Mouse (Mus musculus) midbrain, embryonic 12.5 days (tissue): ENCODE data around the gene Ust. TPM values are rescaled to one million over a fixed set of nuclear protein-coding genes. Genes with fewer than 3 reads are reported as not detected.
A peak's percentile ranks its signal among the peaks of the same experiment; 100 is the strongest.

Experiments
- ATAC-seq: fragments of 200-750 bp; cut with Nextera tagmentation; 2 replicates; pipeline ENCODE4 v1.8.0; 2017; ENCODE audit warnings: low read depth, moderate TSS enrichment, moderate library complexity; ENCODE audit not compliant: low FRiP score
- H3K27ac ChIP-seq: fragments of 300-500 bp; sonication (generic); replicated peaks from 2 replicates; pipeline ENCODE4 v1.5.1; 2016; ENCODE audit warnings: mild to moderate bottlenecking
- H3K27me3 ChIP-seq: fragments of 300-500 bp; sonication (generic); 2 replicates; pipeline ENCODE4 v1.6.1; 2016; ENCODE audit warnings: mild to moderate bottlenecking
- H3K36me3 ChIP-seq: fragments of 300-500 bp; sonication (generic); 2 replicates; pipeline ENCODE4 v1.6.1; 2016
- H3K4me1 ChIP-seq: fragments of 300-500 bp; sonication (generic); 2 replicates; pipeline ENCODE4 v1.6.1; 2016
- H3K4me2 ChIP-seq: fragments of 300-500 bp; sonication (generic); replicated peaks from 2 replicates; pipeline ENCODE4 v1.6.1; 2016; ENCODE audit warnings: mild to moderate bottlenecking, moderate library complexity
- H3K4me3 ChIP-seq: fragments of 300-500 bp; sonication (generic); 2 replicates; pipeline ENCODE4 v1.5.1; 2016; ENCODE audit warnings: mild to moderate bottlenecking
- H3K9ac ChIP-seq: fragments of 300-500 bp; sonication (generic); replicated peaks from 2 replicates; pipeline ENCODE4 v1.6.1; 2016; ENCODE audit warnings: mild to moderate bottlenecking, moderate library complexity
- H3K9me3 ChIP-seq: fragments of 300-500 bp; sonication (generic); 2 replicates; pipeline ENCODE4 v1.6.1; 2016; ENCODE audit warnings: mild to moderate bottlenecking
- WGBS: fragments of 180-500 bp; shearing (Covaris S2); methylation state at CpG from one replicate; pipeline ENCODE4 v1.1.7; 2016; 5-methylcytosine and 5-hydroxymethylcytosine counted together
- polyA plus RNA-seq: library from polyadenylated mRNA; unstranded; fragments of >200 nt; fragmentation: Nextera tagmentation; extraction: Ambion mirVana; gene quantifications from 2 replicates; pipeline ENCODE4 v1.2.1, GENCODE M21; 2016

Gene Ust
- polyA plus RNA-seq, 1 experiment from 2014 or later: 4.0 TPM

- 78% methylated on average over 7 of the region's 7 CpGs for WGBS
- peaks cover 36% of the 10 kb centered on the region for H3K27me3 ChIP-seq
- H3K9ac ChIP-seq: no peak overlapping the region
- H3K4me2 ChIP-seq: no peak overlapping the region
- H3K27ac ChIP-seq: no peak overlapping the region
- H3K9me3 ChIP-seq: no peaks in the 10 kb centered on the region
- H3K4me1 ChIP-seq: peaks cover 14% of the 10 kb centered on the region
- H3K36me3 ChIP-seq: no peaks in the 10 kb centered on the region
- no peak for ATAC-seq
- no peak overlapping the region for H3K4me3 ChIP-seq
These were observed 2.3 kb upstream of the Ust start for GRCm38 (mm10) chr10:8520766-8521395.

- peaks cover 36% of the 10 kb centered on the region for H3K27me3 ChIP-seq
- H3K36me3 ChIP-seq: no peaks in the 10 kb centered on the region
- peak overlapping the region; percentile 84 for H3K4me2 ChIP-seq
- H3K9me3 ChIP-seq: 0 out of 2 replicates have a peak, but pooled peaks cover 3% of the 10 kb centered on the region
- H3K4me1 ChIP-seq: peaks cover 14% of the 10 kb centered on the region
- peak overlapping the region; percentile 71; the same call in 1 of the 2 replicates for H3K9ac ChIP-seq
- peak overlapping the region; percentile 81 for H3K4me3 ChIP-seq
- under 1% methylated on average over 17 of the region's 18 CpGs for WGBS
- no peak; the same call in 1 of the 2 replicates for ATAC-seq
- no peak overlapping the region for H3K27ac ChIP-seq
These were observed 428 bp upstream of the Ust start for GRCm38 (mm10) chr10:8519014-8519491.

- Histone ChIP-seq H3K36me3 (no peaks in the 10 kb centered on the region), H3K9me3 (0 out of 2 replicates have a peak, but pooled peaks cover 3% of the 10 kb centered on the region), H3K9ac (peak overlapping the region; percentile 71), H3K4me1 (peaks cover 14% of the 10 kb centered on the region), H3K4me3 (peak overlapping the region; percentile 81), H3K27ac (no peak overlapping the region), H3K4me2 (peak overlapping the region; percentile 84), H3K27me3 (peaks cover 36% of the 10 kb centered on the region)
- 1% methylated on average over 26 of the region's 26 CpGs for WGBS
- ATAC-seq: peak; percentile 52
These were observed 959 bp downstream of the Ust start for GRCm38 (mm10) chr10:8517591-8518140.

- Histone ChIP-seq H3K4me1 (peaks cover 14% of the 10 kb centered on the region), H3K4me3 (peak overlapping the region; percentile 81; the same call in 1 of the 2 replicates), H3K4me2 (peak overlapping the region; percentile 84), H3K27me3 (peaks cover 36% of the 10 kb centered on the region), H3K27ac (no peak overlapping the region), H3K9ac (no peak overlapping the region), H3K36me3 (no peaks in the 10 kb centered on the region), H3K9me3 (0 out of 2 replicates have a peak, but pooled peaks cover 3% of the 10 kb centered on the region)
- no peak for ATAC-seq
- WGBS: 20% methylated on average over 9 of the region's 9 CpGs
These were observed 1.6 kb downstream of the Ust start for GRCm38 (mm10) chr10:8516916-8517524.

- no peak overlapping the region for H3K9ac ChIP-seq
These were observed 4.9 kb downstream of the Ust start for GRCm38 (mm10) chr10:8513690-8514089.

GRCm38 (mm10) chr10:8512222-8512621 lies 6.4 kb downstream of the Ust start:
- H3K27me3 ChIP-seq: peaks cover 11% of the 10 kb centered on the region
- no peak overlapping the region for H3K4me2 ChIP-seq
- no peaks in the 10 kb centered on the region for H3K36me3 ChIP-seq
- 92% methylated on average over 6 of the region's 6 CpGs for WGBS
- no peak overlapping the region for H3K27ac ChIP-seq
- H3K4me3 ChIP-seq: no peak overlapping the region
- ATAC-seq: no peak
- H3K9me3 ChIP-seq: 0 out of 2 replicates have a peak, but pooled peaks cover 3% of the 10 kb centered on the region
- H3K4me1 ChIP-seq: peaks cover 3% of the 10 kb centered on the region; the same call in 1 of the 2 replicates
- H3K9ac ChIP-seq: no peak overlapping the region

More at GRCm38 (mm10) chr10:8513690-8514089, 4.9 kb downstream of the Ust start:
- WGBS: 96% methylated on average over 3 of the region's 3 CpGs
- no peak overlapping the region for H3K4me2 ChIP-seq
- peaks cover 23% of the 10 kb centered on the region for H3K27me3 ChIP-seq
- H3K4me1 ChIP-seq: peaks cover 11% of the 10 kb centered on the region
- no peaks in the 10 kb centered on the region for H3K36me3 ChIP-seq
- H3K4me3 ChIP-seq: no peak overlapping the region
- no peak overlapping the region for H3K27ac ChIP-seq
- H3K9me3 ChIP-seq: 0 out of 2 replicates have a peak, but pooled peaks cover 3% of the 10 kb centered on the region
- ATAC-seq: no peak

- 0 out of 2 replicates have a peak, but pooled peaks cover 3% of the 10 kb centered on the region for H3K9me3 ChIP-seq
- H3K9ac ChIP-seq: no peak overlapping the region
- H3K27ac ChIP-seq: no peak overlapping the region
- H3K36me3 ChIP-seq: no peaks in the 10 kb centered on the region
- H3K4me1 ChIP-seq: no peaks in the 10 kb centered on the region
- H3K4me3 ChIP-seq: no peak overlapping the region
- no peak for ATAC-seq
- whole genome bisulfite sequencing: 77% methylated on average over 8 of the region's 8 CpGs
- H3K27me3 ChIP-seq: peaks cover 6% of the 10 kb centered on the region
- H3K4me2 ChIP-seq: no peak overlapping the region
These were observed 6.9 kb downstream of the Ust start for GRCm38 (mm10) chr10:8511760-8512159.

- Histone ChIP-seq H3K27ac (no peak overlapping the region), H3K4me3 (no peak overlapping the region)
- 75% methylated on average over 3 of the region's 3 CpGs for WGBS
These were observed 12.4 kb downstream of the Ust start for GRCm38 (mm10) chr10:8506247-8506573.

GRCm38 (mm10) chr10:8505346-8506246 lies 13.0 kb downstream of the Ust start:
- no peak overlapping the region for H3K4me3 ChIP-seq
- no peaks in the 10 kb centered on the region for H3K9me3 ChIP-seq
- no peak for ATAC-seq
- no peaks in the 10 kb centered on the region for H3K4me1 ChIP-seq
- H3K36me3 ChIP-seq: no peaks in the 10 kb centered on the region
- WGBS: 66% methylated on average over 13 of the region's 13 CpGs
- no peaks in the 10 kb centered on the region for H3K27me3 ChIP-seq
- H3K4me2 ChIP-seq: no peak overlapping the region
- H3K27ac ChIP-seq: no peak overlapping the region
- H3K9ac ChIP-seq: no peak overlapping the region

More at GRCm38 (mm10) chr10:8506247-8506573, 12.4 kb downstream of the Ust start:
- ATAC-seq: no peak
- H3K4me1 ChIP-seq: no peaks in the 10 kb centered on the region
- no peak overlapping the region for H3K9ac ChIP-seq
- no peaks in the 10 kb centered on the region for H3K27me3 ChIP-seq
- H3K36me3 ChIP-seq: no peaks in the 10 kb centered on the region
- no peaks in the 10 kb centered on the region for H3K9me3 ChIP-seq
- H3K4me2 ChIP-seq: no peak overlapping the region

- Histone ChIP-seq H3K4me2 (no peak overlapping the region), H3K4me1 (no peaks in the 10 kb centered on the region; the same call in 1 of the 2 replicates), H3K4me3 (no peak overlapping the region), H3K27ac (no peak overlapping the region), H3K9me3 (no peaks in the 10 kb centered on the region), H3K27me3 (no peaks in the 10 kb centered on the region), H3K9ac (no peak overlapping the region), H3K36me3 (no peaks in the 10 kb centered on the region)
- no peak for ATAC-seq
- WGBS: 89% methylated on average over 4 of the region's 4 CpGs
These were observed 13.8 kb downstream of the Ust start for GRCm38 (mm10) chr10:8504832-8505231.
